Mouse (Mus musculus) lung, postnatal 0 days (tissue): ENCODE measurements around the gene Gadd45a. TPM values are rescaled to one million over a fixed set of nuclear protein-coding genes. Genes with fewer than 3 reads are reported as not detected.
A peak's percentile ranks its signal among the peaks of the same experiment; 100 is the strongest.

Experiments used
- ATAC-seq: fragments of 200-750 bp; cut with Nextera tagmentation; 2 replicates; pipeline ENCODE4 v1.8.0; 2017; ENCODE audit warnings: moderate library complexity
- DNase-seq: peaks from one replicate; pipeline ENCODE4 v3.0.0-alpha.2; 2016; ENCODE audit warnings: low spot score
- H3K27ac ChIP-seq: fragments of 300-500 bp; sonication (generic); 2 replicates; pipeline ENCODE4 v1.5.1; 2014; ENCODE audit warnings: antibody characterized with exemption, mild to moderate bottlenecking, low read length, mixed read lengths
- H3K27me3 ChIP-seq: fragments of 300-500 bp; sonication (generic); replicated peaks from 2 replicates; pipeline ENCODE4 v1.6.1; 2014; ENCODE audit warnings: low read length, mixed read lengths; ENCODE audit not compliant: insufficient read depth
- H3K36me3 ChIP-seq: fragments of 300-500 bp; sonication (generic); 2 replicates; pipeline ENCODE4 v1.6.1; 2014; ENCODE audit warnings: low read length, mixed read lengths; ENCODE audit not compliant: insufficient read depth
- H3K4me1 ChIP-seq: fragments of 300-500 bp; sonication (generic); 2 replicates; pipeline ENCODE4 v1.6.1; 2014; ENCODE audit warnings: antibody characterized with exemption, low read depth, low read length, mixed read lengths; ENCODE audit not compliant: insufficient read depth
- H3K4me2 ChIP-seq: fragments of 300-500 bp; sonication (generic); replicated peaks from 2 replicates; pipeline ENCODE4 v1.6.1; 2014; ENCODE audit warnings: low read depth, mild to moderate bottlenecking, low read length, moderate library complexity, mixed read lengths
- H3K4me3 ChIP-seq: fragments of 300-500 bp; sonication (generic); 2 replicates; pipeline ENCODE4 v1.5.1; 2014; ENCODE audit warnings: low read depth, low read length
- H3K9ac ChIP-seq: fragments of 300-500 bp; sonication (generic); replicated peaks from 2 replicates; pipeline ENCODE4 v1.6.1; 2014; ENCODE audit warnings: low read depth, mild to moderate bottlenecking
- H3K9me3 ChIP-seq: fragments of 300-500 bp; sonication (generic); 2 replicates; pipeline ENCODE4 v1.6.1; 2016; ENCODE audit warnings: low read length, mixed read lengths
- CTCF ChIP-seq: IDR thresholded peaks from 2 replicates; pipeline ENCODE4 v1.5.1; 2016; ENCODE audit warnings: antibody characterized with exemption, mild to moderate bottlenecking
- EP300 ChIP-seq: IDR thresholded peaks from 2 replicates; pipeline ENCODE4 v1.6.1; 2016; ENCODE audit warnings: antibody characterized with exemption, mild to moderate bottlenecking, control low read depth
- WGBS: fragments of 180-500 bp; shearing (Covaris S2); extraction: QIAGEN DNeasy Blood & Tissue Kit; methylation state at CpG from one replicate; pipeline ENCODE4 v1.1.7; 2014; 5-methylcytosine and 5-hydroxymethylcytosine counted together
- polyA plus RNA-seq: library from polyadenylated mRNA; unstranded; fragments of >200 nt; fragmentation: Nextera tagmentation; extraction: Ambion mirVana; gene quantifications from 2 replicates; pipeline ENCODE4 v1.2.1, GENCODE M21; 2015

Gadd45a gene
- 34.7 and 35.7 TPM in 2 replicates for polyA plus RNA-seq

GRCm38 (mm10) chr6:67036837-67037628 is at the start of gene Gadd45a:
Gene Gadd45a, minus strand, starts transcription at chr6:67037457.
- Histone ChIP-seq H3K9me3 (no peaks in the 10 kb centered on the region), H3K27me3 (no peaks in the 10 kb centered on the region), H3K36me3 (no peaks in the 10 kb centered on the region), H3K27ac (peak within 1 kb of the TSS; percentile 92), H3K4me1 (no peaks in the 10 kb centered on the region), H3K4me2 (peak within 1 kb of the TSS; percentile 90), H3K9ac (peak within 1 kb of the TSS; percentile 63), H3K4me3 (peak within 1 kb of the TSS; percentile 81)
- under 1% methylated on average over 56 of the region's 69 CpGs for WGBS
- ATAC-seq (peak; percentile 97), DNase-seq (peak; percentile 99)
- TF ChIP-seq CTCF (peak; percentile 42), EP300 (no peak)

GRCm38 (mm10) chr6:67085850-67086437 is 48.7 kb upstream of the Gadd45a start:
- no peaks in the 10 kb centered on the region for H3K27me3 ChIP-seq
- no peak overlapping the region for H3K9ac ChIP-seq
- H3K4me3 ChIP-seq, result no peak overlapping the region
- ATAC-seq (no peak), DNase-seq (no peak)
- no peaks in the 10 kb centered on the region for H3K4me1 ChIP-seq
- 81% methylated on average over 9 of the region's 9 CpGs for WGBS
- H3K27ac ChIP-seq, result no peak overlapping the region
- no peak overlapping the region for H3K4me2 ChIP-seq
- no peaks in the 10 kb centered on the region for H3K9me3 ChIP-seq
- TF ChIP-seq EP300 (no peak), CTCF (no peak)
- H3K36me3 ChIP-seq, result no peaks in the 10 kb centered on the region

GRCm38 (mm10) chr6:67084465-67084864 is 47.2 kb upstream of the Gadd45a start:
- Histone ChIP-seq H3K36me3 (no peaks in the 10 kb centered on the region), H3K4me1 (no peaks in the 10 kb centered on the region), H3K27ac (no peak overlapping the region), H3K4me2 (no peak overlapping the region), H3K9me3 (no peaks in the 10 kb centered on the region), H3K9ac (no peak overlapping the region), H3K27me3 (no peaks in the 10 kb centered on the region), H3K4me3 (no peak overlapping the region)
- ATAC-seq (no peak), DNase-seq (no peak)
- TF ChIP-seq CTCF, result no peak
- TF ChIP-seq EP300, result no peak
- WGBS, result 94% methylated on average over 2 of the region's 2 CpGs

GRCm38 (mm10) chr6:67081141-67081540 is 43.9 kb upstream of the Gadd45a start:
- DNase-seq, result no peak
- Histone ChIP-seq H3K4me2 (no peak overlapping the region), H3K27ac (no peak overlapping the region), H3K9me3 (no peaks in the 10 kb centered on the region), H3K27me3 (no peaks in the 10 kb centered on the region), H3K4me3 (no peak overlapping the region), H3K9ac (no peak overlapping the region), H3K36me3 (no peaks in the 10 kb centered on the region), H3K4me1 (no peaks in the 10 kb centered on the region; the same call in 1 of the 2 replicates)
- TF ChIP-seq CTCF (no peak), EP300 (no peak)
- 88% methylated on average over 4 of the region's 4 CpGs for WGBS
- no peak for ATAC-seq

- peak overlapping the region; percentile 26; the same call in 1 of the 2 replicates for H3K27ac ChIP-seq
- no peaks in the 10 kb centered on the region for H3K9me3 ChIP-seq
- DNase-seq (no peak), ATAC-seq (no peak)
- WGBS, result 79% methylated on average over 3 of the region's 3 CpGs
- H3K4me1 ChIP-seq, result no peaks in the 10 kb centered on the region; the same call in 1 of the 2 replicates
- TF ChIP-seq CTCF (no peak), EP300 (no peak)
- no peaks in the 10 kb centered on the region for H3K36me3 ChIP-seq
- no peak overlapping the region for H3K4me3 ChIP-seq
- no peaks in the 10 kb centered on the region for H3K27me3 ChIP-seq
- no peak overlapping the region for H3K4me2 ChIP-seq
- H3K9ac ChIP-seq, result no peak overlapping the region
Measured at GRCm38 (mm10) chr6:67078076-67078475, 40.8 kb upstream of the Gadd45a start.

GRCm38 (mm10) chr6:67077477-67077876 is 40.2 kb upstream of the Gadd45a start:
- Histone ChIP-seq H3K27me3 (no peaks in the 10 kb centered on the region), H3K9ac (no peak overlapping the region), H3K9me3 (no peaks in the 10 kb centered on the region), H3K4me2 (no peak overlapping the region), H3K4me1 (no peaks in the 10 kb centered on the region; the same call in 1 of the 2 replicates), H3K36me3 (no peaks in the 10 kb centered on the region), H3K27ac (peak overlapping the region; percentile 26; the same call in 1 of the 2 replicates), H3K4me3 (no peak overlapping the region)
- DNase-seq (peak; percentile 46), ATAC-seq (peak; percentile 65)
- no peak for TF ChIP-seq EP300
- no peak for TF ChIP-seq CTCF
- WGBS, result 9% methylated on average over 3 of the region's 3 CpGs
